Mouse (Mus musculus) cerebellum, postnatal 10 days (tissue): ENCODE data around the gene Hist2h2be.
"Not testable (repeated sequence)": the region's sequence is repeated elsewhere in the genome, so short reads cannot be mapped to it uniquely, and the experiment has no call there.

ENCODE experiments used
- DNase-seq, 2 experiments: peaks; one replicate each; pipeline ENCODE4 v3.0.0; 2021; ENCODE audit warnings: mixed read lengths in 2 of 2

The Hist2h2be gene

DNA sequence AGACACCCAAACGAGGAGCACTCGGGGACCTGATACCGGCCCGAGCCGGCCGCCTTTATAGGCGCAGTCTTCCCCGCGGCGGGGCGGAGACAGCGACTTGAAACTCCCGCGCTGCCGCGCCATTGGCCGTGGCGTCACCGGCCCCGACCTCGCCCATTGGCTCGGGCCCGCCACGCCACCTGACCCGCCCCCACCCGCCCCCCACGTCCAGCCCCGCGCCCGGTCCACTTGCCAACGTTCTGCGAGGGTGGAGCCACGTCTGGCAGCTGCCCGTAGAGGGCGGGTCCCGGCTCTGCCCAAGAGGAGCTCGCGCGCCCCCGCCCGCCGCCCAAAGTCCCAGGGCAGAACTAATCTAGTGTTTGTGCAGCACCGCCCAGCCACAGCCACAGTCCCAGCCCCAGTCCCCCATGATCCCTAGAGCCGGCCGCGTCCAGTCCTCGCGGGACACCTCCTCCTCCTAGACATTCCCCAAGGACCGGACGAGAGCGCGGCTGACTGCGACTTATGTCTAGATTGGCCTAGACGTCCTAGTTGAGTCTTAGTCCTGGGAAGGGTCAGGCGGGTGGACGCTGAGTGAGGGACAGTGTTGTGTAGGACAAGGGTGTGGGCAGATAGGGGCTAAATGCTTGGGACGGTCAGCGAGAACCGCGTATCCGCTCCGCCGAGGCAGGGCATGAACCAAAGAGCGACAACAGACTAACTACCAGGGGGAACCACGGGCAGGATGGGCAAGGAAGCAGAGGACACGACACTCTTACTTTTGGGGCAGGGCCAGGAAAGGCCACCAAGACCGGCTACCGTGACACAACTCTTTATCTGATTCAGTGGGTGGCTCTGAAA, 18.3 kb downstream of the Hist2h2be start, which contains the start of gene Hist2h3c2:
TSS of gene Hist2h3c2 (minus strand) at position 174 of the 840 bp plus-strand sequence.
- DNase-seq: peak; percentile 51 to 67

DNA sequence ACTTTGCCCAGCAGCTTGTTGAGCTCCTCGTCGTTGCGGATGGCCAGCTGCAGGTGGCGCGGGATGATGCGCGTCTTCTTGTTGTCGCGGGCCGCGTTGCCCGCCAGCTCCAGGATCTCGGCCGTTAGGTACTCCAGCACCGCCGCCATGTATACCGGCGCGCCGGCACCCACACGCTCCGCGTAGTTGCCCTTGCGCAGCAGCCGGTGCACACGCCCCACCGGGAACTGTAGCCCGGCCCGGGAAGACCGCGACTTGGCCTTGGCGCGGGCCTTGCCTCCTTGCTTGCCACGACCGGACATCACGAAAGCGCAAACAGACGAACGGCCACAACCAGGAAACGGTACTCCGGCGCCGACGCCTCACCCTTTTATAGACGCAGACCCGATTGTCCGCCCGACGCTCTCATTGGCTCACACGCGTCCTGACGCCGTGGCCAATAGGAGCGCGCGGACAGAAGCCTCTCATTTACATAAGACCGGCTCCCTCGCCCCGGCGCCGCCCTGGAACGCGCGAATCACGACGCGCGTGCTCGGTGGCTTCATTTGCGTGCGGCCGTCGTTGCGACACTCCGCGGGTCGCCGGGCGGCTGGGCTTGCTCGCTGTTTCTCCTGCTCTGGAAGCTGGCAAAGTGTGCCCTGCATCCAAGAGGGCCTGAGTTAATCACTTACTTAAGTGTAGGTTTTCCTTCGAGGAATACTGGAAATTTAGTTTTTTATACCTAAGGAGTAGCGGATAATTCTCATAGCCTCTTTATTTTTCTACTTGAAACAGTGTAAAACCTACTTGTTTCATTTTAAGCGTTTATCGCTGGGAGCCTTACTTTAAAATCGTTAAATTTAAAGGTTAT, 19.3 kb downstream of the Hist2h2be start, which contains the start of gene Hist2h2aa2:
TSS of gene Hist2h2aa2 (minus strand) at position 328 of the 850 bp plus-strand sequence.
- peak; percentile 96 to 97 for DNase-seq

DNA sequence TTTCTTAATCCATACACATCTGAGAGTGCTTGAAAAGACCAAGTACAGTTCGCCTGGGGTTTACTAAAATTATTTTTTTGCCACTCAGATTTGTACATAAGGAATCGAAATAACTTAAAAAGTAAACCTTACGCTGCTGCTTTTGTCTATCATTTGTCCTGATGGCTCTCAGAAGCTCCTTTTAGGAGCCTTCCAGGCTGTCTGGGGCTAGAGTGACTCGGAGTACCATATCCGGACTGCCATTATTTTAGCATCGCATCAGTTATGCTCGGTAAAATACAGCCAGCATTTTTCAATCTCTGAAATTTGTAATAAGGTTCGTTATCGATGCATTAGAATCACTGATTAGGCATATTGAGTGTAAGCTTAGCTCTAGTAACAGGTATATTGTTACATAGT, 19.9 kb downstream of the Hist2h2be start:
- DNase-seq: no peak

- no peak for DNase-seq
Measured at GRCm38 (mm10) chr3:96243921-96244572, 23.1 kb downstream of the Hist2h2be start.

- DNase-seq: peak; percentile 90
Measured at GRCm38 (mm10) chr3:96245003-96245886, 24.3 kb downstream of the Hist2h2be start, which contains the start of gene Hist2h2aa1. TSS of gene Hist2h2aa1 (plus strand) at chr3:96245497.

- not testable (repeated sequence) for DNase-seq
Measured at GRCm38 (mm10) chr3:96246018-96246417, 25.1 kb downstream of the Hist2h2be start.

- DNase-seq: not testable (repeated sequence)
Measured at GRCm38 (mm10) chr3:96246427-96246856, 25.5 kb downstream of the Hist2h2be start, which contains the start of gene Hist2h3c1. TSS of gene Hist2h3c1 (plus strand) at chr3:96246685.

GRCm38 (mm10) chr3:96247356-96248140, 26.6 kb downstream of the Hist2h2be start:
- no peak for DNase-seq

DNA sequence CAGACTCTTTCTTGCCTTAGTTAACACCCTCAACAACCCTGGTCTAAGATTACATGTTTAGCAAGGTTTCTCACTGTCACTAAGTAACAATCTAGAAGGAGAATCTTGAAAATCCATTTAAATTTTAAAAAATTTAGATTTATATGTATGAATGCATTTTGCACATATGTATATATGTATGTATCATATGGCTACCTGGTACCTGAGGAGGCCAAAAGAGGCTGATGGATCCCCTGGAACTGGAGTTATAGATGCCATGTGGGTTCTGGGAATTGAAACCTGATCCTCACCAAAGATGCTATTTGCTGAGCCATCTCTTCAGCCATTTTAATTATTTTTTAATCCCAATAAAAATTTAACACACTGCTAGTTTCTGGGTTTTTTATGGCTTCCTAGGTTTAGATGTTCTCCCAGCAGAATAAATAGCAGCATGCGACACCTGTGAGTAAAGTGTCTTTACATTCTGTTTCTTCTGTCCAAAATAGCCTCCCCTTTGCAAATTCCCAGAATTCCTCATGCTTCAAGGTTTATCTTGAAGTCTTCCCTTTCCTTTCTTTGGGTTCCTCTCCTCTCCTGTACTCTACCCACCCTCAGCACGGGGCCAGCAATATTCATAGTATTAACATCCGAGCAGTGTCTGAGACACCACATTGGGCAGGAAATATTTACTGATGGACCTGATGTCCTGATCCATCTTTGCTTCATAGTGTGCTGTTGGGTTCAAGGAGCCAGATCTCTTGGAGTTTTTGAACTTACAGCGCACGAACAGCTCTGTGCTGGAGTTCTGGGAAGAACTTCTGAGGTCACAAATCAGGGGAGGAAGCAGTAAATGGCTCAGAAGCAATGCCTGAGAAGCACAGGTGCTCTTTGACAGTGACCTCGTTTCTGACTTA, 27.5 kb downstream of the Hist2h2be start:
- DNase-seq: no peak

DNA sequence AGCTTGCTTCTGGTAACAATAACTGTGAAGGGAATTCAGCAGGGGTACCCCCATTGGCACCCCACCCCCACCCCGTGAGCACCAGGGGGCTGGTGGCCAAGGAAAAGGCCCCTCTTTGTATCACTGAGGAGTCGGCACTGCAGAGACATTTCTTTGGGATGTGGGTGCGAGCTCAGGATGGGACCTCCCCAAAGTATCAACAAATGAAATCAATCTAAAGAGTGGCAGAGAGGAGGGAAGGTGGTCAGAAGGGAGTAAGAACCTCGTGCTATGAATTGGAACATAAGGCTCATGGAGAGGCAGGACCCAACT, 28.1 kb downstream of the Hist2h2be start:
- DNase-seq: no peak

DNA sequence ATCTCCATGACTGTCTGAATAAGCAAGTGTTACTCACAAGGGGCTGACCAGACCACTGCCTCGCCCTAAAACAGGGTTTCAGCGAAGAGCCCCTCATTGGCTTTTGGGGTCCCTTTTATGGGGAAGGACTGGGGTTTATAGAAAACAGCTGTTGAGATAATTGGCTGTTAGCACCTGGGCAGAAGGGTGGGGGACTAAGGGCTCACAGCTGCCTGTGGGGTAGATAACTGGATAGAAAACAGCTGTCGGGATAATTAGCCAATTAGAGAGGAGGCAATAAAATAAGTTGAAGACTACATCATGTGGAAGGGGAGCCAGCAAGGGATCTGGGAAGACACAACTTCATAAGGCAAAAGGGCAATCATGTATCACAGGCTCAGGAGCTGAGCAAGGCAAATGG, 30.0 kb downstream of the Hist2h2be start:
- DNase-seq: no peak

DNA sequence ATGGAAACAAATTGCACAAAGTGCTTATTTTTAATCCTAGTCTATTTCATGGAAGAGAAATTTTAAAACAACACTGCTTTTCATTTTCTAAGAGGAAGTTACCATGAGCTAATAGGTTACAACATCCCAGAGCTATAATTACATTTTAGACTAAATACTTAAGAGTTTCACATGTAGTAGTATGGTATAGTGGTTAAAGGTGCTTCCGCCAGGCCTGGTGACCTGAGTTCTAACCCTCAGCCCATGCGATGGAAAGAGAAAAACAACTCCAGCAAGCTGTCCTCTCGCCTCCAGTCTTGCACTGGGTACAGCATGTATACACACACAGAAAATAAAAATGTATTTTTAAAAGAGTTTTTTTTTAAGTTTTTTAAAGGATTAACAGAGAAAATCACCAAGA, 30.9 kb downstream of the Hist2h2be start:
- DNase-seq: no peak

- DNase-seq: peak; percentile 76 to 80
Measured at GRCm38 (mm10) chr3:96254683-96255355, 33.9 kb downstream of the Hist2h2be start.

GRCm38 (mm10) chr3:96255926-96256593, 35.1 kb downstream of the Hist2h2be start:
- no peak for DNase-seq

GRCm38 (mm10) chr3:96257190-96257589, 36.3 kb downstream of the Hist2h2be start:
- DNase-seq: no peak

- no peak for DNase-seq
Measured at GRCm38 (mm10) chr3:96260220-96260619, 39.3 kb downstream of the Hist2h2be start.

GRCm38 (mm10) chr3:96261623-96262022, 40.7 kb downstream of the Hist2h2be start:
- peak in 1 of 2 experiments; percentile 49 for DNase-seq

- DNase-seq: peak; percentile 92 to 93
Measured at GRCm38 (mm10) chr3:96262216-96262875, 41.4 kb downstream of the Hist2h2be start.
